21 mouse cellular contexts compared by ENCODE assay signal in genomic region chr9:104172342-104172741, GRCm38 (mm10). TPM values are rescaled to one million over a fixed set of nuclear protein-coding genes. Genes with fewer than 3 reads are reported as not detected.
DNase-seq lines count a peak whose midpoint lies in the region; ATAC-seq and TF ChIP-seq lines count a peak whose summit lies in the region.
"Had no signal": no experiment of that assay in that cellular context is flagged by ENCODE, and none has a peak within 500 bp of the region (broad histone marks: within the 10 kb centered on the region; RNA-seq: fewer than 3 reads in every experiment).

No protein-coding gene starts in this region.

- 97% methylated on average over 6 of the region's 6 CpGs for WGBS in midbrain, embryonic 13.5 days

- CTCF ChIA-PET in Patski (lab: Charles Lee), result interaction anchor here (1.5 kb wide), 1 partner anchor 17 kb away, joined by 5 read pairs; no protein-coding TSS in a partner anchor

- no peaks in the 10 kb centered on the region for H3K27me3 ChIP-seq in Patski
- no peaks in the 10 kb centered on the region for H3K27me3 ChIP-seq in midbrain, embryonic 13.5 days
- H3K27me3 ChIP-seq: CH12.LX; forebrain, embryonic 13.5 days; heart, embryonic 12.5 days had no signal

- H3K9me3 ChIP-seq in midbrain, embryonic 13.5 days, result no peaks in the 10 kb centered on the region
- H3K9me3 ChIP-seq: embryonic facial prominence, embryonic 10.5 days; forebrain, embryonic 13.5 days; heart, embryonic 12.5 days; hindbrain, embryonic 10.5 days had no signal

- peak; percentile 33 for DNase-seq in kidney, adult 18-20 months
- no peak for DNase-seq in kidney, postnatal 4 days
- peak; percentile 19 for DNase-seq in Patski (ENCODE audit: low read depth, low spot score)
- peak; percentile 82 for DNase-seq in kidney, adult 9 months
- peak; percentile 48 for DNase-seq in kidney, postnatal 14 days
- DNase-seq in frontal cortex, postnatal 10 days (ENCODE audit: low spot score in 2 of 2), result no peak
- DNase-seq: adrenal gland, adult 2 months; adrenal gland, postnatal 36 days; cerebellum, adult 2 months; cerebellum, postnatal 10 days; forebrain, postnatal 0 days; gastrocnemius, adult 2 months; gastrocnemius, postnatal 36 days; heart, adult 2 months had no signal

- no peak overlapping the region for H3K4me2 ChIP-seq in midbrain, embryonic 13.5 days (replicated peaks)
- H3K4me2 ChIP-seq: forebrain, embryonic 13.5 days; heart, embryonic 12.5 days; hindbrain, embryonic 14.5 days had no signal

- in situ Hi-C loops in Patski (cut with MboI; ENCODE audit: low pct_unique_long_range_greater_than_20kb), result no loop called here

- no peak for TF ChIP-seq CTCF in Patski (IDR thresholded peaks at IDR 0.05)

- H3K4me3 ChIP-seq in midbrain, embryonic 13.5 days (replicated peaks), result no peak overlapping the region
- H3K4me3 ChIP-seq: embryonic facial prominence, embryonic 10.5 days; forebrain, embryonic 13.5 days; gastrocnemius, adult 2 months; heart, adult 2 months; heart, embryonic 12.5 days; hindbrain, embryonic 10.5 days had no signal

- no peaks in the 10 kb centered on the region for H3K4me1 ChIP-seq in midbrain, embryonic 13.5 days (replicated peaks)
- H3K4me1 ChIP-seq: embryonic facial prominence, embryonic 10.5 days; forebrain, embryonic 13.5 days; heart, embryonic 12.5 days; hindbrain, embryonic 10.5 days had no signal

- H3K27ac ChIP-seq in midbrain, embryonic 13.5 days, result no peak overlapping the region
- H3K27ac ChIP-seq: embryonic facial prominence, embryonic 10.5 days; forebrain, embryonic 13.5 days; gastrocnemius, adult 2 months; heart, adult 2 months; hindbrain, embryonic 10.5 days; hindbrain, embryonic 14.5 days had no signal

- ATAC-seq in Patski, result peak; percentile 85
- ATAC-seq in midbrain, embryonic 13.5 days, result no peak
- ATAC-seq: forebrain, embryonic 13.5 days; forebrain, postnatal 0 days had no signal

- POLR2A ChIA-PET in Patski (lab: Charles Lee), result no interaction called here

- peaks cover 83% of the 10 kb centered on the region for H3K36me3 ChIP-seq in midbrain, embryonic 13.5 days

- H3K9ac ChIP-seq in midbrain, embryonic 13.5 days (replicated peaks), result no peak overlapping the region
- H3K9ac ChIP-seq: forebrain, embryonic 13.5 days; forebrain, postnatal 0 days; heart, embryonic 12.5 days; hindbrain, embryonic 14.5 days had no signal

RNA-seq across cellular contexts. Expression of gene Ackr4, which starts 45.6 kb away (rescaled TPM):
- 0.23 TPM for polyA plus RNA-seq in Patski (2021)
- polyA plus RNA-seq in midbrain, embryonic 13.5 days (2015; fragmentation: Nextera tagmentation; extraction: Ambion mirVana), result 0.46 and 0.47 TPM in 2 replicates

Comparison
In these comparisons a context has a peak if more than half of its experiments do, and no peak if none do; other contexts are left out.
1. DNase-seq: peak in kidney, adult 18-20 months (single experiment), Patski (single experiment), kidney, adult 9 months (single experiment) and kidney, postnatal 14 days (single experiment); none in kidney, postnatal 4 days (0 of 2) and frontal cortex, postnatal 10 days (0 of 2).